Mouse (Mus musculus) bone marrow, adult 2 months (tissue): Measurements from ENCODE around the gene Vmn1r22. TPM values are rescaled to one million over a fixed set of nuclear protein-coding genes. Genes with fewer than 3 reads are reported as not detected.
"Not testable (repeated sequence)": the region's sequence is repeated elsewhere in the genome, so short reads cannot be mapped to it uniquely, and the experiment has no call there.

Source experiments
- H3K27ac ChIP-seq: fragments of 200-500 bp; 2 replicates; pipeline ENCODE4 v1.5.1; 2012; ENCODE audit warnings: low read depth, mild to moderate bottlenecking, control low read depth, inconsistent platforms, low read length; ENCODE audit not compliant: control insufficient read depth, poor library complexity, insufficient read depth
- H3K4me1 ChIP-seq: fragments of 200-500 bp; 2 replicates; pipeline ENCODE4 v1.6.1; 2011; ENCODE audit warnings: low read length; ENCODE audit not compliant: control insufficient read depth, insufficient read depth
- H3K4me3 ChIP-seq: fragments of 200-500 bp; replicated peaks from 2 replicates; pipeline ENCODE3; 2011; ENCODE audit warnings: mild to moderate bottlenecking, low read depth, low read length, control low read depth; ENCODE audit not compliant: control insufficient read depth
- CTCF ChIP-seq: fragments of 200-500 bp; IDR thresholded peaks from 2 replicates; pipeline ENCODE4 v1.5.1; 2011; ENCODE audit warnings: low read length, control low read depth; ENCODE audit not compliant: control insufficient read depth, insufficient read depth
- POLR2A ChIP-seq: fragments of 200-500 bp; IDR thresholded peaks from 2 replicates; pipeline ENCODE4 v1.6.1; 2011; ENCODE audit warnings: low read depth, mild to moderate bottlenecking, control low read depth, low read length, borderline replicate concordance; ENCODE audit not compliant: control insufficient read depth
- WGBS: fragments of 180-500 bp; shearing (Covaris S2); methylation state at CpG from one replicate; pipeline ENCODE4 v1.1.7; 2018; 5-methylcytosine and 5-hydroxymethylcytosine counted together
- polyA plus RNA-seq: library from polyadenylated mRNA; stranded (reverse); fragments of >200 nt; gene quantifications from 2 replicates; pipeline ENCODE4 v1.2.4, GENCODE M21; 2011; ENCODE audit warnings: low replicate concordance; ENCODE audit not compliant: missing spikeins, insufficient read depth, insufficient read length

Gene Vmn1r22
- not detected in 2 replicates for polyA plus RNA-seq

GRCm38 (mm10) chr6:57907928-57908327 lies at the start of gene Vmn1r22:
Vmn1r22 (minus strand) TSS chr6:57908028.
- no peak for TF ChIP-seq POLR2A
- TF ChIP-seq CTCF = no peak
- no peak within 1 kb of the TSS for H3K27ac ChIP-seq
- 68% methylated on average over 1 of the region's 1 CpGs for WGBS
- no peaks in the 10 kb centered on the region for H3K4me1 ChIP-seq
- no peak within 1 kb of the TSS for H3K4me3 ChIP-seq

GRCm38 (mm10) chr6:57926738-57927137 lies 18.9 kb upstream of the Vmn1r22 start, which contains the start of gene Vmn1r23:
Vmn1r23 (minus strand) TSS chr6:57926838.
- Histone ChIP-seq H3K4me3 (no peak within 1 kb of the TSS), H3K27ac (no peak within 1 kb of the TSS), H3K4me1 (no peaks in the 10 kb centered on the region)
- TF ChIP-seq CTCF (no peak), POLR2A (no peak)
- WGBS = 80% methylated on average over 1 of the region's 1 CpGs

GRCm38 (mm10) chr6:57859043-57860042 lies 48.5 kb downstream of the Vmn1r22 start:
- Histone ChIP-seq H3K27ac (no peak overlapping the region), H3K4me3 (no peak overlapping the region), H3K4me1 (no peaks in the 10 kb centered on the region)
- 41% methylated on average over 6 of the region's 6 CpGs for WGBS
- TF ChIP-seq POLR2A (no peak), CTCF (peak; percentile 29; the same call in 1 of the 2 replicates)

GRCm38 (mm10) chr6:57851177-57851576 lies 56.7 kb downstream of the Vmn1r22 start:
- not testable (repeated sequence) for H3K27ac ChIP-seq, H3K4me1 ChIP-seq, H3K4me3 ChIP-seq
- 94% methylated on average over 5 of the region's 5 CpGs for WGBS

GRCm38 (mm10) chr6:57850286-57850685 lies 57.5 kb downstream of the Vmn1r22 start, which contains the start of gene Vmn1r21:
Vmn1r21 (minus strand) TSS chr6:57850343.
- no peaks in the 10 kb centered on the region for H3K4me1 ChIP-seq
- TF ChIP-seq POLR2A (no peak), CTCF (no peak)
- no peak within 1 kb of the TSS for H3K27ac ChIP-seq
- 22% methylated on average over 1 of the region's 1 CpGs for WGBS
- H3K4me3 ChIP-seq = no peak within 1 kb of the TSS

Other genes starting within 250 kb of the Vmn1r22 start
- gene Pyurf, start 215.9 kb downstream of the Vmn1r22 start, polyA plus RNA-seq = 2.3 and 4.1 TPM in 2 replicates
- gene Lancl2, start 205.5 kb downstream of the Vmn1r22 start, polyA plus RNA-seq = 6.5 and 12.2 TPM in 2 replicates
- gene Vopp1, start 82.9 kb downstream of the Vmn1r22 start, polyA plus RNA-seq = 53.6 and 71.9 TPM in 2 replicates
- not detected in 2 replicates for gene Vmn1r21, start 57.7 kb downstream of the Vmn1r22 start, polyA plus RNA-seq
- gene Vmn1r23, start 18.8 kb upstream of the Vmn1r22 start, polyA plus RNA-seq = not detected in 2 replicates
- gene Vmn1r24, start 53.5 kb upstream of the Vmn1r22 start, polyA plus RNA-seq = not detected in 2 replicates
- gene Vmn1r25, start 72.8 kb upstream of the Vmn1r22 start, polyA plus RNA-seq = not detected in 2 replicates
- gene Vmn1r26, start 107.1 kb upstream of the Vmn1r22 start, polyA plus RNA-seq = not detected in 2 replicates